Mouse (Mus musculus): ENCODE data around the gene Upk3b.
A peak's percentile ranks its signal among the peaks of the same experiment; 100 is the strongest.

Upk3b gene

GRCm38 (mm10) chr5:136038258-136039214 is at the start of gene Upk3b:
Upk3b (plus strand) TSS chr5:136038496.
- no peak for DNase-seq

DNA sequence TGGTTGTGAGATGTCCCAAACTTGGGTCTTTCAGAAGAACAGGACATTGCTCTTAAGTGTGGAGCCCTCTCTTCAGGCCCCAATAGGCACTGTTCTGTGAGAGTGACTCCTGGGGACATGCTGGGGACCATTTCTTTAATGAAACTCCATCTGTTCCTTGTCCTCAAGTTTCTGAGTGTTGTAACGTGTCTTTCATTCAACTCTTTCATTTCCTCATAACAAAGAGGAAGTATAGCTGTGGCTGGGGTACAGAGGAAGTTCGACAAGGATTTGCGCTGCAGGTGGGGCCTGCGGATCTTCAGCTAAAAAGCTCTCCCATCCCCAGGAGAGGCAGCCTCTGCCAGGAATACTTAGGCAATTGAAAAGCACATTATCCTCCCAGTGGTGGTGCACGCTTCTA is 47.7 kb upstream of the Upk3b start:
- DNase-seq = no peak

DNA sequence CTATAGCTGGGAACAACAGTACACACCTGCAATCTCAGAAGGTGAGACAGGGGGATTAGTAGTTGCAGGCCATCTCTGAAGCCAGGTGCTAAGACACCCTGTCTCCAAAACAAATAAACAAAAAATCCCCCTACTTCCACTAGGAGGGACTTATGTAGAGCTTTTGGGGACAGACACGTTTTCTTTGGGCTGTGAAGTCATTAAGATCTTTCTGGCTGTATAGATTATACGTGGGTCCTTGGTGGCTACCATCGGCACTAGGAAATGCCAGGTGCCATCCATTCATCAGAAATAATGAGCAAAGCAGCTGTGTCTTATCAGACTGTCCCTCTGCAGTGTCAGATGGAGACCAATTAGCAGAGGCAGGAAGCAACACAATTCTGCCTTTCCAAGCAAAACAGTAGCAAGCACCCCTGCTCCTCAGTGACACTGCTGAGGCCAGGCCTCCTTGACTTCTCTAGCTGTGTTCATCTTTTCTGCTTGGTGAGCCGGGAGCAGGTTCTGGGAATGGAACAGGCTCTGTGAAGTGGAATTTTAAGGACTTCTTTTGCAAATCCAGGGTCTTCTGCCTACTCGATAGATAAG is 44.8 kb upstream of the Upk3b start:
- DNase-seq = peak; percentile 50

- DNase-seq = no peak
These were observed 44.0 kb upstream of the Upk3b start for GRCm38 (mm10) chr5:135994335-135994724.

GRCm38 (mm10) chr5:135994725-135995687 is 43.3 kb upstream of the Upk3b start, which contains the start of gene Dtx2:
Dtx2 (plus strand) TSS chr5:135994800.
- peak; percentile 94 for DNase-seq

DNA sequence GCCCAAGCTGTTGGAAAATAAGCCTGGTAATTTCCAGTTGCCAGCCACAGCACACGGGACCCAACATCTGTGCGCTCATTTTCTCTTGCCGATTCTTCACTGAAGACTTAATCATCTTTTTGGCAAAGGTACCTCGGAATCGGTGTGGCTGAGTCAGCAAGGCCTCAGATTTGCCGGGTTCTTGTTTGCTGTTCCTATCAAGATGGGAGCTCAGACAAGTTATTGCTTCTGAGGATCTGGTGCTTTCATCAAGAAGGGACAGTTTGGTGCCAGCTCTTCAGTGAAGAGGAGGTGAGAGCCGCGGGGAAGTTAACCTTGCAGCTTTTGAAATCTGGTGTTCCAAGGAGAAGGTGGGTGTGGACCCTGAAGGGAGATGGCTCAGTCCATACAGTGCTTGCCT is 42.1 kb upstream of the Upk3b start:
- no peak for DNase-seq

DNA sequence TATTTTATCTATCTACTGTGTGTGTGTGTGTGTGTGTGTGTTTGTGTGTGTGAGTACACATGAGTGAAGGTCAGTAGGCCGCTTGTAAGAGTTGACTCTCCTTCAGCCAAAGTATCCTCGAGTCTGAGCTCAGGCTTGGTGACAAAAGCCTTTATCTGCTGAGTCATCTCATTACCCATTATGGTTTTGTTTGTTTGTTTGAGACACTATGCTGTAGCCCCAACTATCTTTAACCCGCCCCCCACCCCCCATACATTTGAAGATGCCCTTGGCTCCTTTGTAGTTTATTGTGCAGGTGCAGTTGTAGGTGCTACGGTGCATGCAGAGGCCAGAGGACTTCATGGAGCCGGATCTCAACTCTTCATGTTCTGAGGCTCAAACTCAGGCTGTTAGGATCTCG is 37.1 kb upstream of the Upk3b start:
- no peak for DNase-seq

DNA sequence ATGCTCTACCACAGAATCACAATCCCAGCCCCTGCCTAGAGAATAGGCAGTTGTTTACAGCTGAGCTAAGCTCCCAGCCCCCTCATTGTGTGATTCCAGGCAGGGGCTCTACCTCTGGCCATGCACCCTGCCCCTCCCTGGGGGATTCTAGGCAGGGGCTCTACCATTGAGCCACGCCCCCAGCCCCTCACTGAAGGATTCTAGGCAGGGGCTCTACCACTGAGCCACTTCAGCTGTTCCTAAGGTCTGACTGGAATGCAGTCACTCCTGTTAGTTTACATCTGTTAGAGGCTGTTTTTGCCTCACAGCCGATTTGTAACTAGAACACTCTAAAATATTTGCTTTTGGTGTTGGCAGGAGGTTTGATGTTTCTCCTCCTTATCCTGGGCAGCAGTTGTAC is 36.0 kb upstream of the Upk3b start:
- DNase-seq = no peak

DNA sequence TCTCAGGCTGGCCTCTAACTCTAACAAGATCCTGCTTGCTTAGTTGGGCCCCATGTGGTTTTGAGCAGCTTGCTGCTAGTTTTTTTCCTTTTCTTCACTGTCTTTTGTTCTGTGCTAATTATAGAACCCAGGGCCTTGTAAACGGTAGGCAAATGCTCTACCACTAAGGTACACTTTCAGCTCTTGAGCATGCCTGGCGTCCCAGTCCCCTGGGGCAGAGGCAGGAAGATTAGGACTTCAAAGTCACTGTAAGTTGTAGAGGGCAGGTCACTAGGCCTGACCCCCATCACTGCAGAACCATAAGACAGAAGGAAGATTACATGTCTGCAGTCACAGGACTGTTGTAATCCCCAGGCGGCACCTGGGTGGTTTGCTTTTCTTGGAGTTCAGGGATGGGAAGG is 35.5 kb upstream of the Upk3b start:
- no peak for DNase-seq

DNA sequence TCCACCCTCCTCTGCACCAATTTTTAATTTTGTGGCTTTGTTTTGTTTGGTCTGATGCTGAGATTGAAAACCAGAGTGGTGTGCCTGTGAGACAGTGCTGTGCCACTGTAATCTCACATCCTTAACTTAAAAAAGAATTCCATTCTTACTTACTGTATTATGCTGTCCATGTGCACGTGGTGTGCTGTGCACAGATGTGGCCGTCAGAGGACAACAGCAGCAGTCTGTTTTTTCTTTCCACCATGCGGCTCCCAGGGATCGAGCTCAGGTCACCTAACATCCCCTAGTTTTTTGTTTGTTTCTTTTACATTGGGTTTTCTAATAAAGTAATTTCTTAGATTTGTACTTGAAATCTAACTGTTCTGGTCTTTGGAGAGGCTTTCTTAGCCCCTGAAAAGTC is 33.8 kb upstream of the Upk3b start:
- no peak for DNase-seq

DNA sequence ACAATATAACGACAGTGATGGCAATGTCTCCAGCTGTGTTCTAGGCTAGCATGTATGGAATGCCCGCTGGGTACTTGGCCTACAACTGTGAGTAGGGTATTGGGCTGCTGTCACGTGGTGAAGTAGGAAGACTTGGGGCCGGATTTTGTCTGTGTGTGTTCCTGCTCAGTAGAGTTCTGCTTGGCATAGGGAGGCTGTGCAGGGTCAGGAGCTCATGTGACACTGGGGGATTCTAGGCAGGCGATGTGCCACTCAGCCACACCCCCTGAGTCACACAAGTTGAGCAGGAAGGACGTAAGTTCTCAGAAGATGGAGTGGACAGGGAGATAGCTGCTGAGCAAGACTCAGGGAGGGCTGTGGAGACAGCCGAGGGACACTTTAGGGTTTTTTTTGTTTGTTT is 30.6 kb upstream of the Upk3b start:
- no peak for DNase-seq

- DNase-seq = peak; percentile 67
These were observed 23.4 kb upstream of the Upk3b start for GRCm38 (mm10) chr5:136014877-136015276.

DNA sequence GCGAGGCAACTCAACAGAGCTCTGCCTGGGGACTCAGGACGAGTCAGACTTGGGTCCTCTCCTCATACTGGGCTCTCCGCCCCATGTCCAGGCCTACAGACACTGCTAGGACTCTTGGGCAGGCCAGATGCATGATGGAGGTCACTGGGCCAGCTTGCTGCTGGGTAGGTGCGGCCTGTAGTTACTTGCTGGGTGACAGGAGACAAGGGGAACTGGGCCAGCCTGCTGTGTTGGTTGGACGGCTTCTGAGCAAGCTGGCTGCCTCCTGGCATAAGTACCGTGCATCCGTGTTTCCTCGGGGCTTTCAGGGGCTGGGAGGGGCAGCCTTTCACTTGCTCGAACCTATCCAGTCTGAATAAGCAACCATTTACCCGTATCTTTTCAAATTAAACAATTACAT is 22.7 kb upstream of the Upk3b start:
- DNase-seq = peak; percentile 31

DNA sequence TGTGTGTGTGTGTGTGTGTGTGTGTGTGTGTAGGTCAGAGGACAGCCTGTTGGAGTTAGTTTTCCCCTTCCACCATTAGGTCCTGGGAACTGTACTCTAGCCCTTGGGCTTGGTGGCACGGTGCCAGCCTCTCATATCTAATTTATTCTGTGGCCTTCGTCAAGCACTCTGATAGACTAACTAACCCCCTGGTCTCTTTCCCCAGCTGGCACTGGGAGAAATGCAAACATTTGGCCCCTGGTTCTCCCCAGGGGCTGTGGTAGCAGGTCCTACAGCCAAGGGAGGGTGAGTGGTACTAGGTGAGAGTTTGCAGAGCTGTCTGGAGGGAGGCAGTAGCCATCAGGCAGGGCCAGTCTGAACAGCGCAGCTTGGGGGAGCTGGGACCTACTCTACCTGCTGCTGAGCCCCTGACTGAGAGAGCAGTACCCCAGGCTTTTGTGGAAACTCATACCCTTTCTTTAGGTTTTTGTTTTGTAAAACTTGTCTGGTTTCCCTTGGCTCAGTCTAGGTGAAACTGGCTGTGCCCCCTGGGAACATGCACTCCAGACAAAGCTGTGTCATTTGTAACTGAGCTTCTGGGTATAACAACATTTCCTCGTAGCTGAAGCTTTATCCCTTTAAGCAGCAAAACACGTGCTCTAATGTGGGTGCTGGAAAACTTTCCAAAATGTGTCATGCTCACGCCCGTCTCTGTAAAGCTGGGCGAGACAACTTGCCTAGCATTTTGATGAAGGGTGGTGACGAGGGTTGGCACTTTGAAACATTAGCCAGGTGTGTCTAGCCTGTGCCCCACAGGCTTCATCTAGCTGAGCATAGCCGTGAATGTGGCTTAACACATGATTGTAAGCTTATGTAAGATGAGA is 22.1 kb upstream of the Upk3b start:
- peak; percentile 80 for DNase-seq

DNA sequence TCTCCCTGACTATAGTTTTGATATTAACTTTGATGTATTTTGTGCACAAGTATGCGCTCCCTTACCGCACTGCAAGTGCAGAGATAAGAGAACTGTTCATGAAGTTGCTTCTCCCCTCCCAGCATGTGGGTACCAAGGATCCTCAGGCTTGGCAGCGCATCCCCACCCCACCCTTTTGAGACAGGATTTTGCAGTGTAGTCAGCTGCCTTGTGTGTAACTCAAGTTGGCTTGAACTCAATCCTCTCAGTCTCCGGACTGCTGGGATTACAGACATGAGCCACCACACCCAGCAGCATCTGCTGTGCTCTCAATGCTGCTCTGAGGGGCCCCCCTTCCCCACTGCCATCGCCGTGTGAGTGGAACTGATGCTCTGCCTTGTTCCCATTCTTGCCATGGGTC is 21.0 kb upstream of the Upk3b start:
- no peak for DNase-seq

DNA sequence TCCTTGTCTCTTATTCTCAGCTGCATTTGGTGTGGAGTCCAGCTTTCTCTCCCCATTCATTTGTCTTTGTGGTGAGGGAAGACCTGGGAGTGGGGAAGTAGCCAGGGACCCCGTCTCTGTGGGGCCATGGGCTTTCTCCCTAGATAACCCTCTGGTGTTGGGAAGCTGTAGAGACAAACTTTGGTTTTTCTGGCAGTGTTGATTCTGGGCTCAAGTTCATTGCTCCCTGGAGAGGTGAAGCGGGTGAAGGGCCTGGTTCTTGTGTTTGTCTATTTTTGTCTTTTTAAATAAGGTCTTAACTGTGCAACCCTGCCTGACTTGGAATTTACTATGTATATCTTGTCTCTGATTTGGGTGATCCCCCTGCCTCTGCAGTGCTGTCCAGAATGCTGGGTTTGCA is 19.6 kb upstream of the Upk3b start:
- DNase-seq = no peak

DNA sequence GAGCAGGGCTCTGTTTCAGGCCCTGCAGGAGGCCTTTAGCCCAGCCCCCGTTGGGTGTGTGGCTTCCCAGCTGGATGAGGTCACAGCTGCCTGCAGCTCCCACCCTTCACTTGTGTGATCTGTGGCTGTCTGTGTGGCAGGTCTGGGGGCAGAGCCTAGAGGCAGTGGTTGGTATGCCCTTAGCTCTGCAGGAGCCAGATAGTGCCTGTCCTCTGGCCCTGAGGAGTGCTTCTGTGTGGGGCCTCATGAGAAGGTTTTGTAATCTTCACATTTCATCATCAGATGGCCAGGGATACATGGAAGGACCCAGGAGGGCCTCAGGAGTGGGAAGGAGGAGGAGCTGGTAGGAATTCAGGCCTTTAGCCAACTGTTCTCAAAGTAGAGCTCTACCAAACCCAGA is 18.4 kb upstream of the Upk3b start:
- DNase-seq = no peak

DNA sequence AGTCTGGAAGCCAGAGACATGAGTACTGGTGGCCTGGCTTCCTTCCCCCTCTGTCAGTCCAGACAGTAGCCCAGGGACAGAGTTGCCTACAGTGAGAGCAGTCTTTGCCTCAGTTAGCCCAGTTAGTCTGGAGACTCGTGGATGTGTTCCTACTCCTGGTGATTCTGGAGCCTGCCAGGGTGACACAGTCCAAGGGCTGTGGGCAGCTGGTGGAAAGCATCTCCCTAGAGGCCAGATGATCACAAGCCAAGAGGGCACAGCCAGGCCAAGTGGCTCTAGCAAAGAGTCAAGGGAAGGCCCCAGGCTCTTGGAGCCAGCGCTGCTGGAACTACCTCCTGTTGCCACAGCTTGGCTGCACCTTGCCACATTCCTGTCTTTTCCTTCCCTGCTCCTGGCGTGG is 12.6 kb upstream of the Upk3b start:
- no peak for DNase-seq

GRCm38 (mm10) chr5:136026859-136027258 is 11.4 kb upstream of the Upk3b start:
- no peak for DNase-seq

DNA sequence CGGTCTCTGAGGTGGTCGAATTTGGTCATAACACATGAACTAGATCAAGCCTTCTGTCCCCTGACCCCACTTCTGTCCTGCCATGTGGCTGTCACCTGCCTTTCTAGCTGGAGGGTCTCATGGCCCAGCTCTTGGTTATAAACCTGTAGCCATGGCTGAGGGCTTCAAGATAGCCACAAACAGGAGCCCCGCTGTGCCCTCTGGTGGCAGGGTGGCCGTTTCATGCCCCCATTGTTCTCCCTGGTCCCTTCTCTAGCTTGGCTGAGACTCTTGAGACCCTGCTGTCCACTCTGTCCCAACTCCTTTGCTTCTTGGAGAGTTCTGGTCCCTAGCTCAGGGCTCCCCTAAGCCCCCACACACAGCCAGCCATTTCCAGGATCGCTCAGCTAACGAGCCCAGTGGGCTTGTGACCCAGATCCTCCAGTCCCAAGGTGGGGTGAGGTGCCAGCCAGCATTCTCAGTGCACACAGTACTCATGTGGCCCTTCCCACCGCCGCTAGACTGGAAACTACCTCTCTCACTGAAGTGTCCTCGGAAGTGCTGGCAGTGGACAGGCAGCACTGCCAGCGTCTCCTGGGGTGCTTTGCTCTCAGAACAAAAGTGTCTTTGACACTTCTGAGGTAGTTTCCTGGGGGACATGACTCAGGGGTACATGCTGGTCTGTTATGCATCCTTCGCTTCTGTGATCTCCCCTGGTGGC is 10.5 kb upstream of the Upk3b start:
- DNase-seq = no peak

GRCm38 (mm10) chr5:136034868-136035267 is 3.4 kb upstream of the Upk3b start:
- DNase-seq = no peak

DNA sequence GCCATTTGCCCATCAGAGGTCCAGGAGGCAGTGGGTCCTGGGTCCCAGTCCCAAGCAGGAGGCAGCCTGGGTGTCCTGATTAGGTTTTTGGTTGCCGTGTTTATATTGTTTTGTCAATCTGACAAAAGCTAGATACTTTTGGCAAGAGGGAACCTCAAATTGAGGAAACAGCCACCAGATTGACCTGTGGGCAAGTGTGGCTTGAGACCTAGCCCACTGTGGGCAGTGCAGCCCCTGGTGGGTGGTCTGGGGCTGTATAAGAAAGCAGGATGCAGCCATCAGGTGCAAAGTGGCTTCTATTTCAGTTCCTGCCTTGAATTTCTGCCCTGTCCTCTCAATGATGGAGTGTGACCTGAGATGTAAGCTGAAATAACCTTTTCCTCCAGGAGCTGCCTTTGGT is 3.0 kb upstream of the Upk3b start:
- no peak for DNase-seq
